Mouse (Mus musculus) olfactory bulb, adult 2 months (tissue): Measurements from ENCODE around the gene Zfp410.

Source experiments
- CTCF ChIP-seq: fragments of 200-500 bp; IDR thresholded peaks from 2 replicates; pipeline ENCODE4 v1.5.1; 2012; ENCODE audit warnings: low read depth, mild to moderate bottlenecking, low read length, moderate library complexity; ENCODE audit not compliant: insufficient read depth
- POLR2A ChIP-seq: fragments of 200-500 bp; IDR thresholded peaks from 2 replicates; pipeline ENCODE4 v1.6.1; 2012; ENCODE audit warnings: mild to moderate bottlenecking, low read depth, low read length, moderate library complexity; ENCODE audit not compliant: insufficient read depth

GRCm38 (mm10) chr12:84362872-84363271 is 46.2 kb downstream of the Zfp410 start:
- no peak for TF ChIP-seq POLR2A
- no peak for TF ChIP-seq CTCF
